Mouse (Mus musculus) intestine, postnatal 0 days (tissue): ENCODE results near the gene Cnih3. TPM values are rescaled to one million over a fixed set of nuclear protein-coding genes. Genes with fewer than 3 reads are reported as not detected.

ENCODE experiments used
- ATAC-seq: fragments of 200-750 bp; cut with Nextera tagmentation; 2 replicates; pipeline ENCODE4 v1.8.0; 2017; ENCODE audit warnings: mild to moderate bottlenecking, moderate TSS enrichment, moderate library complexity
- H3K27ac ChIP-seq: fragments of 300-500 bp; sonication (generic); 2 replicates; pipeline ENCODE4 v1.5.1; 2014; ENCODE audit warnings: mild to moderate bottlenecking, low read depth, low read length, moderate library complexity
- H3K27me3 ChIP-seq: fragments of 300-500 bp; sonication (generic); replicated peaks from 2 replicates; pipeline ENCODE4 v1.6.1; 2014; ENCODE audit warnings: low read length, mixed read lengths; ENCODE audit not compliant: control insufficient read depth, insufficient read depth
- H3K36me3 ChIP-seq: fragments of 300-500 bp; sonication (generic); 2 replicates; pipeline ENCODE4 v1.6.1; 2014; ENCODE audit warnings: mild to moderate bottlenecking, moderate library complexity; ENCODE audit not compliant: control insufficient read depth, insufficient read depth
- H3K4me1 ChIP-seq: fragments of 300-500 bp; sonication (generic); replicated peaks from 2 replicates; pipeline ENCODE4 v1.6.1; 2014; ENCODE audit warnings: antibody characterized with exemption, low read length, mixed read lengths; ENCODE audit not compliant: control insufficient read depth, insufficient read depth
- H3K4me2 ChIP-seq: fragments of 300-500 bp; sonication (generic); replicated peaks from 2 replicates; pipeline ENCODE4 v1.6.1; 2014; ENCODE audit warnings: low read depth, mild to moderate bottlenecking, moderate library complexity
- H3K4me3 ChIP-seq: fragments of 300-500 bp; sonication (generic); 2 replicates; pipeline ENCODE4 v1.5.1; 2014; ENCODE audit warnings: low read depth, low read length
- H3K9ac ChIP-seq: fragments of 300-500 bp; sonication (generic); 2 replicates; pipeline ENCODE4 v1.6.1; 2014; ENCODE audit warnings: mild to moderate bottlenecking, low read depth, low read length
- H3K9me3 ChIP-seq: fragments of 300-500 bp; sonication (generic); 2 replicates; pipeline ENCODE4 v1.6.1; 2016; ENCODE audit warnings: mixed run types; ENCODE audit not compliant: control insufficient read depth
- CTCF ChIP-seq: sonication (generic); IDR thresholded peaks from 2 replicates; pipeline ENCODE4 v1.5.1; 2016; ENCODE audit warnings: low read depth, mild to moderate bottlenecking, control low read depth, antibody characterized with exemption, moderate library complexity
- WGBS: fragments of 180-500 bp; shearing (Covaris S2); extraction: QIAGEN DNeasy Blood & Tissue Kit; methylation state at CpG from one replicate; pipeline ENCODE4 v1.1.7; 2014; 5-methylcytosine and 5-hydroxymethylcytosine counted together
- polyA plus RNA-seq: library from polyadenylated mRNA; unstranded; fragments of >200 nt; fragmentation: Nextera tagmentation; extraction: Ambion mirVana; gene quantifications from 2 replicates; pipeline ENCODE4 v1.2.1, GENCODE M21; 2015

Cnih3 gene
- polyA plus RNA-seq, 1 experiment from 2014 or later = 0.13 TPM

DNA sequence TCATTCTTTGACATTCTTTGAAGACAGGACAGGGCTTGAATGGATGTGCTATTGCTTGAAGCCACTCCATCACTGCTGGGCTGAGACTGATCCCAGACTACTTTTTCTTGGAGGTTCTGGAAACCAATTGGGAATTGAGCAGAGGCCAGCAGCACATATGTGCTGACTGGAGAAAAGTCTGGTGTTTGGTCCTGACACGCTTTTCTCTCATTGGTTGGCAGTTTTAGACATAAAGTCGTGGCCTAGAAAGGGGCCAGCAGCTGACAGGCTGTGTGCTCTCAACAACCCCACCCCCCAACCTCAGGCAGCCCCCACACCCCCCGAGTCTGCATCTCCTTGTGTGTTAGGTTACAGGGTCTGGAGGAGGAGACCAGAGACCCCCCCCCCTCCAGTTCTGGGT is 17.9 kb downstream of the Cnih3 start:
- no peaks in the 10 kb centered on the region for H3K9me3 ChIP-seq
- ATAC-seq = no peak
- no peak overlapping the region for H3K9ac ChIP-seq
- H3K4me3 ChIP-seq = no peak overlapping the region
- 61% methylated on average over 3 of the region's 3 CpGs for WGBS
- no peak overlapping the region for H3K27ac ChIP-seq
- H3K4me1 ChIP-seq = no peaks in the 10 kb centered on the region
- no peaks in the 10 kb centered on the region for H3K27me3 ChIP-seq
- H3K4me2 ChIP-seq = no peak overlapping the region
- H3K36me3 ChIP-seq = no peaks in the 10 kb centered on the region
- TF ChIP-seq CTCF = no peak

DNA sequence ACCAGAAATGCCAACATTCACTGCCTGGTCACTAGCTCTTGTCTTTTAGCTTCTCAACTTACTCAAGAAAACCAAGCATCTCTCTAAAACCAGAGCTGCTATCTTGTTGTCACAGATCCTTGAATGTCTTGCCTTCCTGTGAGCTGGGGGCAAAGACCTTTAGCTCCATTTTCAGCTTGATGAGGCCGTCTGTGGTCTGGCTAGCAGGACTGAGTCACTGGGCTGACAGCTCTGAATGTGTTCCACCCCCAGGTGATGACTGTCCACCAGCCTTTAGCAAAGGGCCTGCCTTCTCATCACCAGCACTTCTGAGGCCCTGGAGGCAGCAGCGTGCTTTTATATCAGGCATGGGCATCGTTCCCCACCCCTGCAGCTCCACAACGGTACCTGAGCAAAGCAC is 18.8 kb downstream of the Cnih3 start:
- no peaks in the 10 kb centered on the region for H3K27me3 ChIP-seq
- no peak for ATAC-seq
- no peak overlapping the region for H3K27ac ChIP-seq
- no peaks in the 10 kb centered on the region for H3K4me1 ChIP-seq
- no peak overlapping the region for H3K4me3 ChIP-seq
- no peaks in the 10 kb centered on the region for H3K9me3 ChIP-seq
- 78% methylated on average over 4 of the region's 4 CpGs for WGBS
- TF ChIP-seq CTCF = no peak
- no peak overlapping the region for H3K9ac ChIP-seq
- no peak overlapping the region for H3K4me2 ChIP-seq
- H3K36me3 ChIP-seq = no peaks in the 10 kb centered on the region

DNA sequence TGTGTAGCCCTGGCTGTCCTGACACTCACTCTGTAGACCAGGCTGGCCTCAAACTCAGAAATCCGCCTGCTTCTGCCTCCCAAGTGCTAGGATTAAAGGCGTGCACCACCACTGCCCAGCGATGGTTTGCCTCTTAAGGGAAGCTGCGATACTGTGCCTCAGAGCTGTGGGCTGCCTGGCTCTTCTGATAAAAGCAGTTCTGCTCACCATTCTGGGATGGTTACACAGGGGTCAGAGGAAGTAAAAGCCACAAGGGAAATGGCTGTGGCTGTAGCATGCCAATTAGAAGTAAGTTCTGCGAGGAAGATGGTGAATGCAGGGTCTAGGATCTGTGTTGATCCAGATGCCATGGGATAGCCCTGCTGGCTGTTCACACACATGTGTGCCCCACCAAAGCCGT is 19.9 kb downstream of the Cnih3 start:
- no peaks in the 10 kb centered on the region for H3K27me3 ChIP-seq
- H3K9me3 ChIP-seq = no peaks in the 10 kb centered on the region
- WGBS = 73% methylated on average over 6 of the region's 6 CpGs
- no peak for ATAC-seq
- H3K4me1 ChIP-seq = no peaks in the 10 kb centered on the region
- H3K4me2 ChIP-seq = no peak overlapping the region
- no peaks in the 10 kb centered on the region for H3K36me3 ChIP-seq
- H3K4me3 ChIP-seq = no peak overlapping the region
- H3K9ac ChIP-seq = no peak overlapping the region
- no peak overlapping the region for H3K27ac ChIP-seq
- no peak for TF ChIP-seq CTCF

DNA sequence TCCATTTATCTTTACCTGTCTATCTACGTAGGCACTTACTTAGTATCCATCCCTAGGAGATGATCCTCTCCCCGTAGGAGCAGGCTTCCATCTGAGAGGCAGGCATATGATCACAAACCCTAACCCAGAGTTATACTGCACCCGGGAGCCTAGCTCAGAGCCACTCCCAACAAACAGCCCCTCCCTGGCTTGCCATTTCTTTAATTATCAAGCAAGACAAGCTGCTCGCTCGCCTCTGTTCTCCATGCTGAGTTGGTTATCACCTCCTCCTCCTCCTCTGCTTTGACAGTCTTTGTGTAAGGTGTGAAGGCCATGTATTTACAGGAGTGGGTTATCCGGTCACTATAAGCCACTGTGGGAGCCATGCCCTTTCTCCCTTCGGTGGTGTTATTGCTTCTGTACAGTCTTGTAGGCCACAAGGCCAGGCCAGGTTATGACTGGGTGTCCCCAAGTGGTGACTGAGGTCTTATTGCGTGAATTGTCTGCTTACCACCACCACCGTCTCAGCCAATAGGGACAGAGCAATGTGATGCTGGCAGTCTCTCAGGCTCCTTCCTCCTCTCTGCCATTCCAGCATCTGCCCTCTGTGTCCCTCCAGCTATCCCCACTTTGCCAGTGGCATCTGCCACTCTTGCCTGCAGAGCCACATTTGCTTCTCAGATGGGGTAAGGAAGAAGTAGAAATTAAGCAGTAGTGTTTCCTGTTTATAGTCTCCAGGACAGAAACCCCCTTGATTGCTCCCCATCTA is 22.4 kb downstream of the Cnih3 start:
- Histone ChIP-seq H3K9ac (no peak overlapping the region), H3K4me3 (no peak overlapping the region), H3K36me3 (no peaks in the 10 kb centered on the region), H3K27ac (no peak overlapping the region), H3K4me1 (no peaks in the 10 kb centered on the region), H3K9me3 (no peaks in the 10 kb centered on the region), H3K4me2 (no peak overlapping the region), H3K27me3 (no peaks in the 10 kb centered on the region)
- WGBS = 58% methylated on average over 9 of the region's 9 CpGs
- no peak for TF ChIP-seq CTCF
- no peak for ATAC-seq

DNA sequence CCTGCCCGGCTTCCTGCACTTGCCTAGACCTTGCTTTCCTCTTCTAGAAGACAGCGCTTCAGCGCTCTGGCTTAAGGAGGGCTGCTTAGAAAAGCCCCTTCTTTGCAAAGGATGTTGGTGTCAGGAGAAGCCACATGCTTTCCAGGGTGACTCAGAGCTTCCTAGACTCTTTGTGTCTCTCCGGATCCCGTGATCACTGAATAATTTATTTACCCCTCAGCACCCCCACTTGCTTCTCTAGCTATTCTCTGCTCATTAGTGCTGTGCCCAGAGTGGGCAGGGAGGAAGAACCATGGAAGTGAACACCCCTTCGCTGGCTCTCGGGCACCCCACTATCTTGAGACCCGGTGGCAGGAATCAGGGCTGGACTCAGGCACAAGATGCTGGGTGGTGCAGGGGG is 24.0 kb downstream of the Cnih3 start:
- H3K27me3 ChIP-seq = no peaks in the 10 kb centered on the region
- H3K27ac ChIP-seq = no peak overlapping the region
- H3K4me3 ChIP-seq = no peak overlapping the region
- no peak overlapping the region for H3K9ac ChIP-seq
- no peak for ATAC-seq
- H3K9me3 ChIP-seq = no peaks in the 10 kb centered on the region
- no peak for TF ChIP-seq CTCF
- H3K4me2 ChIP-seq = no peak overlapping the region
- no peaks in the 10 kb centered on the region for H3K4me1 ChIP-seq
- WGBS = 68% methylated on average over 8 of the region's 8 CpGs
- H3K36me3 ChIP-seq = no peaks in the 10 kb centered on the region

DNA sequence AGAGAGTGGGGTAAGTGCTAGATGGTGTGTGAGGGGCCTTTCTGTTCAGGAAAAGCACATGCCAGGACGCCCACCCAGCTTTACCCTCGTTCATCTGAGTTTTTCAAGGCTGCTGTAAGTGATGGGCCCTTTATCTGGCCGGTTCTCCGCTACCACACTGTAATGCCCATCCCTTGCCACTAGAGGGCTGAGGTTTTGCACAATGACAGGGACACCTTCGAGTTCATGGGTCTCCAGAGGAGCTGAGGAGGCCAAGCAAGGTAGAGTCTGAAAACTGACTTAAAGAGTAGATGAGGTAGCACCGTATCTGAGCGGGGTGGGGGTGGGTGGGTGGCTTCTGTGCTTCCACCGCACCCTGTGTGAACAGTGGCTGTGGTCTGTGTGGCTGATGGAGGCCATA is 27.2 kb downstream of the Cnih3 start:
- 22% methylated on average over 8 of the region's 8 CpGs for WGBS
- Histone ChIP-seq H3K4me2 (no peak overlapping the region), H3K9me3 (no peaks in the 10 kb centered on the region), H3K27me3 (no peaks in the 10 kb centered on the region), H3K36me3 (no peaks in the 10 kb centered on the region), H3K4me3 (no peak overlapping the region), H3K9ac (no peak overlapping the region), H3K4me1 (no peaks in the 10 kb centered on the region), H3K27ac (no peak overlapping the region)
- no peak for ATAC-seq
- TF ChIP-seq CTCF = peak; percentile 86
